Mouse (Mus musculus) A20 (cell line): ENCODE results near the gene Grm4.

Source experiments
- DNase-seq: peaks from one replicate; pipeline ENCODE4 v3.0.0-alpha.2; 2011; ENCODE audit warnings: low read depth, low spot score

Gene Grm4

GRCm38 (mm10) chr17:27511865-27512618 is 9.2 kb downstream of the Grm4 start:
- DNase-seq, result no peak

- DNase-seq, result no peak
These were observed 10.0 kb downstream of the Grm4 start for GRCm38 (mm10) chr17:27511125-27511735.

- DNase-seq, result no peak
These were observed 10.7 kb downstream of the Grm4 start for GRCm38 (mm10) chr17:27510258-27511124.

GRCm38 (mm10) chr17:27509056-27509455 is 12.1 kb downstream of the Grm4 start:
- DNase-seq, result no peak

GRCm38 (mm10) chr17:27508513-27508912 is 12.7 kb downstream of the Grm4 start:
- DNase-seq, result no peak

- no peak for DNase-seq
These were observed 13.2 kb downstream of the Grm4 start for GRCm38 (mm10) chr17:27508002-27508401.

GRCm38 (mm10) chr17:27507591-27507945 is 13.6 kb downstream of the Grm4 start:
- DNase-seq, result no peak

- no peak for DNase-seq
These were observed 14.2 kb downstream of the Grm4 start for GRCm38 (mm10) chr17:27506871-27507590.

- no peak for DNase-seq
These were observed 14.8 kb downstream of the Grm4 start for GRCm38 (mm10) chr17:27506362-27506761.

- DNase-seq, result no peak
These were observed 15.9 kb downstream of the Grm4 start for GRCm38 (mm10) chr17:27505221-27505881.

- DNase-seq, result no peak
These were observed 17.3 kb downstream of the Grm4 start for GRCm38 (mm10) chr17:27503869-27504268.

GRCm38 (mm10) chr17:27502736-27503445 is 18.3 kb downstream of the Grm4 start:
- DNase-seq, result no peak

GRCm38 (mm10) chr17:27502288-27502687 is 18.9 kb downstream of the Grm4 start:
- no peak for DNase-seq

- peak; percentile 30 for DNase-seq
These were observed 19.6 kb downstream of the Grm4 start for GRCm38 (mm10) chr17:27501331-27502251.

- DNase-seq, result no peak
These were observed 20.4 kb downstream of the Grm4 start for GRCm38 (mm10) chr17:27500811-27501210.

GRCm38 (mm10) chr17:27499080-27499479 is 22.1 kb downstream of the Grm4 start:
- no peak for DNase-seq

GRCm38 (mm10) chr17:27497798-27498197 is 23.4 kb downstream of the Grm4 start:
- no peak for DNase-seq

GRCm38 (mm10) chr17:27495008-27495540 is 26.1 kb downstream of the Grm4 start:
- no peak for DNase-seq

GRCm38 (mm10) chr17:27493969-27494368 is 27.2 kb downstream of the Grm4 start:
- no peak for DNase-seq
